Mouse (Mus musculus): ENCODE measurements at regions not wholly inside any gene's neighbourhood (a gene's known extent, or its start where the extent isn't known, plus 50 kb on each side); places are given as distances from the start of the nearest gene placed in this dataset.
A peak's percentile ranks its signal among the peaks of the same experiment; 100 is the strongest.

DNA sequence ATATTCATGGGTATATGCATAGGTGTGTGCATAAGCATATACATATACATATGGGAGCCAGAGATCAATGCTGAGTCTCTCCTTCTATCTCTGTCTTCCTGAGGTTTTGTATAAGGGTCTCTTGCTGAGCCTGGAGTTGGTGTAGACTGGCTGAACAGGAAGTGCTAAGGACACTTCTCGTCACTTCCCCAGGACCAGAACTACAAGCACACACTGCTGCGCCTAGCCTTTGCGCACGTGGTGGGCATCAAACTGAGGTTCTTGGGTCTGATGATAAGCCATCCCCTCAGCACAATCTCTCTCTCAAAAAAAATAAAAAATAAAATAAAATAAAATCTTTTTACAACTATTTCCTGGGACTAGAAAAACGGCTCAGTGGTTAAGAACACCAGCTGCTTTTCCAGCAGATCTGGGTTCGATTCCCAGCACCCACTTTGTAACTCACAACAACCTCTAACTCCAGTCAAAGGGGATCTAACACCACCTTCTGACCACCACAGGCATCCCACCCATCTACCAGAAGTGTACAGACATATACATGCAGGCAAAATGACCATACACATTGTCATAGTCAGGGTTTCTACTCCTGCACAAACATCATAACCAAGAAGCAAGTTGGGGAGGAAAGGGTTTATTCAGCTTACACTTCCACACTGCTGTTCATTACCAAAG lies 55.1 kb upstream of the Cpm start:
- 96% methylated on average over 6 of the region's 6 CpGs for WGBS
- H3K27ac ChIP-seq (replicated peaks; ENCODE audit: low read depth, low read length), result no peak overlapping the region
- H3K4me1 ChIP-seq (ENCODE audit: control insufficient read depth, insufficient read depth, low read length), result peaks cover 27% of the 10 kb centered on the region
- no peak overlapping the region for H3K9ac ChIP-seq (ENCODE audit: low read length)
- no peaks in the 10 kb centered on the region for H3K36me3 ChIP-seq (ENCODE audit: control insufficient read depth, insufficient read depth, low read length)
- ATAC-seq (ENCODE audit: insufficient number of reproducible peaks, low FRiP score, low TSS enrichment, low read depth) (no peak), DNase-seq (ENCODE audit: low spot score) (no peak)
- H3K4me2 ChIP-seq (ENCODE audit: low read depth, severe bottlenecking), result no peak overlapping the region
- no peaks in the 10 kb centered on the region for H3K9me3 ChIP-seq (ENCODE audit: control insufficient read depth, low read length)
- H3K4me3 ChIP-seq (ENCODE audit: low read depth, low read length), result no peak overlapping the region
- no peaks in the 10 kb centered on the region for H3K27me3 ChIP-seq (ENCODE audit: control insufficient read depth, insufficient read depth, low read length)

DNA sequence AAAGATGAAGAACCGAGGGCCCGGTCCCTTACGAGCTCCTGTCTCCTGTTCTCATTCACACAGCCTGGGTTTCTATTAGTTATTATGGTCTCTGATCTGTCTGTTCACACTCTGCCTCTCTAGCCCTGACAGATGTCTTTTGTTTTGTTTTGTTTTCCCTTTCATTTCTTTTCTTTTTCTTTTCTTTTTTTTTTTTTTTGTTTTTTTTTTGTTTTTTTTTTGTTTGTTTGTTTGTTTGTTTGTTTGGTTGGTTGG lies 55.8 kb upstream of the Cpm start:
- Histone ChIP-seq H3K4me2 (ENCODE audit: low read depth, severe bottlenecking) (no peak overlapping the region), H3K36me3 (ENCODE audit: control insufficient read depth, insufficient read depth, low read length) (no peaks in the 10 kb centered on the region), H3K9me3 (ENCODE audit: control insufficient read depth, low read length) (no peaks in the 10 kb centered on the region), H3K27me3 (ENCODE audit: control insufficient read depth, insufficient read depth, low read length) (no peaks in the 10 kb centered on the region), H3K4me3 (ENCODE audit: low read depth, low read length) (no peak overlapping the region), H3K4me1 (ENCODE audit: control insufficient read depth, insufficient read depth, low read length) (peaks cover 27% of the 10 kb centered on the region), H3K9ac (ENCODE audit: low read length) (no peak overlapping the region), H3K27ac (replicated peaks; ENCODE audit: low read depth, low read length) (no peak overlapping the region)
- WGBS, result 92% methylated on average over 3 of the region's 3 CpGs
- ATAC-seq (ENCODE audit: insufficient number of reproducible peaks, low FRiP score, low TSS enrichment, low read depth), result no peak
- no peak for DNase-seq (ENCODE audit: low spot score)

DNA sequence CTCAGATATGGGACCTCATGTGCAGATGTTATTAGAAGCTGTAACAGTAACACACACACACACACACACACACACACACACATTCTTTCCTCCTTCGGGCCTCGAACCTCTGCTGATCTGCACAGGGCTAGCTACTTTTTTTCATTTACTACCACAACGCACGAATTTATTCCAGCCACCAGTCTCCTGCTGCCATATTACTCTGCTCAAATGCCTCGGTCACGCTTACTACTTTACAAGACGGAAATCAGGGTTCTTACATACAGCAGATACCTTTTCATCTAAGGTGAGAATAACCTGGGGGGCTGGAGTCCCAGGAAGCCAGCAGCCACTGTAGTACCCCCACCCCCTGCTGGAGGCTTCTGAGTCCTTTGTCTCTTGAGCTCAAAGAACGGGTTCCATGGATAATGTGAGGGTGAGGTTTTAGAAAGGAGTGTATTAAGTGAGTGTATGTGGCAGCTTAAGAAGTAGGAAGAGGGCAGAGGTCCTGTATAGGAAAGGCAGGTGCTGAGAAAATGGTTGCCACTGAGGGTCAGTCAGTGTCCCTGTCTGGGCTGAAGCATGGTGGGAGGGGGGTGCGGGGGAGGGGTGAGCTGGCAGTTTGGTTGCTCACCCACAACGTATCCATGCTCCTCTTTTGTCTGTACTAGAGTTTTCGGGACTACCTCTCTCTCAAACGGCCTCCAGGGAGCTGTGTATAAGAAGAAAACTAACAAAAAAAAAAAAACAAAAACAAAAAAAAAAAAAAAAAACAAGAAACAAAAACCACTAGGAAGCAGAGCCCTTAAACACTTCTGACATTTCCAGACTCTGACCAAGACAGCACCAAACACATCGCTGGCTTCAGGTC lies 56.3 kb upstream of the Cpm start:
- Histone ChIP-seq H3K36me3 (ENCODE audit: control insufficient read depth, insufficient read depth, low read length) (no peaks in the 10 kb centered on the region), H3K4me3 (ENCODE audit: low read depth, low read length) (no peak overlapping the region), H3K9ac (ENCODE audit: low read length) (no peak overlapping the region), H3K27ac (replicated peaks; ENCODE audit: low read depth, low read length) (no peak overlapping the region), H3K4me1 (ENCODE audit: control insufficient read depth, insufficient read depth, low read length) (peaks cover 27% of the 10 kb centered on the region), H3K9me3 (ENCODE audit: control insufficient read depth, low read length) (peaks cover under 1% of the 10 kb centered on the region), H3K4me2 (ENCODE audit: low read depth, severe bottlenecking) (0 out of 2 replicates have a peak overlapping the region, but pooled peaks have one; percentile 4), H3K27me3 (ENCODE audit: control insufficient read depth, insufficient read depth, low read length) (no peaks in the 10 kb centered on the region)
- no peak for ATAC-seq (ENCODE audit: insufficient number of reproducible peaks, low FRiP score, low TSS enrichment, low read depth)
- DNase-seq (ENCODE audit: low spot score), result no peak
- 53% methylated on average over 13 of the region's 13 CpGs for WGBS

DNA sequence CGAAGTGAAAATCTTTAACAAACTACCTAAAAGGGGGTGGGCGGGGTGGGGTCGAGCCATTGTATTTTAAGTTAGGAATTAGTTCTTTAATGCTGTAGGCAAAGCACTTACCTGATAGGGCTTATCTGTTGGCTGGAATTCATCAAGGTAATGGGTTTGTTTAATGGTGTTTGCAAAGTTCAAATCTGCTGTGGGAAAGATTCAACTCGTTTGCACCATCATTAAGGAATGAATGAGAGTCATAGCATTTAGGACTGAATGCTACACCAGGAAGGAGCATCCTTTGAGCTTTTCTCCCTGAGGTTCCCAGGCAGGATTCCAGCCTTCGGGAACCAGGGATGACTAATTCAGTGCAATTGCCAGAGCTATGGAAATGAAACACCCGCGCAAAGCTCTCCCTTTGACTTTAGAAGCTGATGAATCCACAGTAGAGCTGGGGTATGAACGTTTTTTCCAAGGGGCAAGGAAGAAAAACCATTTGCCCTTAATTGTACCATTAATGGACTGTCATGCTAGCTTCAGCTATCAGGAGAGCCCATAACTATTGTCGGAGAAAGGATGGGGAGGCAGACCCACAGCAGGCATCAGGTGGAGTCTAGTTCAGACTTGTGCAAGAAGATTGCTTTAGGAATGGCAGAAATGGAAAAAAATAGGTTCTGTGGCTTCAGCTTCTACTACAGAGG lies 57.3 kb upstream of the Cpm start:
- peak overlapping the region; percentile 51 for H3K4me2 ChIP-seq (ENCODE audit: low read depth, severe bottlenecking)
- ATAC-seq (ENCODE audit: insufficient number of reproducible peaks, low FRiP score, low TSS enrichment, low read depth) (no peak), DNase-seq (ENCODE audit: low spot score) (no peak)
- no peak overlapping the region for H3K9ac ChIP-seq (ENCODE audit: low read length)
- H3K36me3 ChIP-seq (ENCODE audit: control insufficient read depth, insufficient read depth, low read length), result no peaks in the 10 kb centered on the region
- H3K27me3 ChIP-seq (ENCODE audit: control insufficient read depth, insufficient read depth, low read length), result no peaks in the 10 kb centered on the region
- peak overlapping the region; percentile 82; the same call in 1 of the 2 replicates for H3K27ac ChIP-seq (replicated peaks; ENCODE audit: low read depth, low read length)
- H3K4me3 ChIP-seq (ENCODE audit: low read depth, low read length), result no peak overlapping the region
- peaks cover 27% of the 10 kb centered on the region for H3K4me1 ChIP-seq (ENCODE audit: control insufficient read depth, insufficient read depth, low read length)
- peaks cover 3% of the 10 kb centered on the region for H3K9me3 ChIP-seq (ENCODE audit: control insufficient read depth, low read length)
- WGBS, result 10% methylated on average over 9 of the region's 9 CpGs

DNA sequence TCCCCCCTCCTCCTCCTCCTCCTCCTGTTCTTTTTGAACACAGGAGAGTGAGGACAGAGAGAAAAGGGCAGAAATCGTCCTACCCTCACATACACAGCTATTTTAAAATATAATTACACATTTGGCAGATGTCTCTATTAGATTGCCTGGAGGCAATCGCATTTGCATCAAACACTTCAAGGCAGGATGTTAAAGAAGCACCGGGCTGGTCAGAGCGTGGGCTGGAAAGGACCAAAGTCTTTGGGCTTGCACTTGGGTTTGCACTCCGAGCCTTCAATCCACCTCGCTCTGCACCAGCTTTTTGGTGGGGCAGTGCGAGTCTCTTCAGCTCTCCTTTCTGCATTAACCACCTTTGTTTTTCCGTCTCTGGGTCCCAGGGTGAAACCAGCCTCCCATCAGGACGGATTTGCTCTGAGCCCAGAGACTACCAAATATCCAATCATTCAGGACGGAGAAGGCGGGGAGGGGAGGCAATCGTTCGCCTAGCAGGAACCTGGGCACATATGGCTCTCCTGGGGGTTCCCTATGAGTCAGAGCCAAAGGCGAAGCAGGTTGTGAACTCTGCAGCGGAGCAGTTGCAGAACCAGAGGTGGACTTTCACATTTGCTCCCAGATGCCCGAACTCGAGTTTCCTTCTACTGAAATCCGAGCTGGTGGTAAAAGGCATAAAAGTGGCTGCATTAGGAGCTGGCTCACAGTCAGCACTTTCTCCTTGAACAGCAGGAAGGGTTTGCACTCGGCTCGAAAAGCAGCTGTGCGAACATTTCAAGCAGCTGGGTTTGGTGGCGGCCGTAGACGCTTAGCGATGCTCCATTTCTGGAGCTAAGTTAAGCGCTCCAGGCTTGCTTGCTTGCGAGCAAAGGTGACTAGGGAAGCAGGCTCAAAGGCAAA lies 58.1 kb upstream of the Cpm start:
- H3K27ac ChIP-seq (replicated peaks; ENCODE audit: low read depth, low read length), result peak overlapping the region; percentile 82
- peak overlapping the region; percentile 51 for H3K4me2 ChIP-seq (ENCODE audit: low read depth, severe bottlenecking)
- under 1% methylated on average over 27 of the region's 27 CpGs for WGBS
- H3K4me3 ChIP-seq (ENCODE audit: low read depth, low read length), result 0 out of 2 replicates have a peak overlapping the region, but pooled peaks have one; percentile 7
- H3K36me3 ChIP-seq (ENCODE audit: control insufficient read depth, insufficient read depth, low read length), result no peaks in the 10 kb centered on the region
- H3K9ac ChIP-seq (ENCODE audit: low read length), result peak overlapping the region; percentile 22; the same call in 1 of the 2 replicates
- DNase-seq (ENCODE audit: low spot score), result peak; percentile 87
- peaks cover 27% of the 10 kb centered on the region for H3K4me1 ChIP-seq (ENCODE audit: control insufficient read depth, insufficient read depth, low read length)
- peaks cover 3% of the 10 kb centered on the region for H3K9me3 ChIP-seq (ENCODE audit: control insufficient read depth, low read length)
- ATAC-seq (ENCODE audit: insufficient number of reproducible peaks, low FRiP score, low TSS enrichment, low read depth), result peak; percentile 67; the same call in 1 of the 2 replicates
- H3K27me3 ChIP-seq (ENCODE audit: control insufficient read depth, insufficient read depth, low read length), result no peaks in the 10 kb centered on the region

DNA sequence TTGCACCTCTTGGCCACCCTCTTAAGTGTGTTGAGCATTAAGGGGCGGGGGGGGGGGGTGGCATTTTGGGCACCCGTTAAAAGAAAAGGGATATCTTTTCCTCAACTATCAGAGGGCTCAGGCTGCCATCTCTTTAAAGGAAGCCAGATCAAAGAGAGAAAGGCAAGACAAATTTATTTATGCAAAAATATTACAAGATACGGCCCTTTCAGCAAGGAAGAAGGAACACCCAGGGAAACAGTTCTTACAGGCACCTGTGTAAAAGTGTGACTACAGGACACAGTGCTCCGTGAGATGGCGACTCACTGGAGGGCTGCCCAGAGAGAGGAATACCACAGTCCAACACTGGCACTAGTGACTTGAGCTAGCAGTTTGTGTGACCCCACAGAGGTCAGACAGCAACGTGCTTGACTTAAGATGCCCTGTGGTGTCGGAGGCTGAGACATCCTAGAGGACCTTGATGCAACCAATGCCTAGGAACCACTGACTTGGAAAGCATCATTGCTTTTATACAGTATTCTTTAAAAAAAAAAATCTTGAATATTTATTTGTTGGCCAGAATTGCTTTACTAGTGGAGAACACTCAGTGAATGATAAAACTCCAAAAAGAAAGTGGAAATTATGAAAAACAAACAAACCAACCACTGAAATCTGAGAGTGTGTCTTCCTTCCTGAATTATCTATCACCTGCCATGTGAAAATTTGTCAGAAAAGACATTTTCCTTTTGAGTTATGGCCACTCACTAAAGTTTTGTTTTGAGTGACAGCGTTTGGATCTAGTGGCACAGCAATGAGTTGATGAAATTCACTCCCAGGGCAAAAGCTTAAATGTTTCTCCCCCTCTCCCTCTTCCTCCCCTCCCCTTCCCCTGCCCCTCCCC lies 59.0 kb upstream of the Cpm start:
- H3K4me1 ChIP-seq (ENCODE audit: control insufficient read depth, insufficient read depth, low read length), result peaks cover 27% of the 10 kb centered on the region
- H3K27me3 ChIP-seq (ENCODE audit: control insufficient read depth, insufficient read depth, low read length), result no peaks in the 10 kb centered on the region
- DNase-seq (ENCODE audit: low spot score) (no peak), ATAC-seq (ENCODE audit: insufficient number of reproducible peaks, low FRiP score, low TSS enrichment, low read depth) (no peak)
- H3K4me3 ChIP-seq (ENCODE audit: low read depth, low read length), result no peak overlapping the region
- 51% methylated on average over 8 of the region's 8 CpGs for WGBS
- H3K36me3 ChIP-seq (ENCODE audit: control insufficient read depth, insufficient read depth, low read length), result no peaks in the 10 kb centered on the region
- no peak overlapping the region; the same call in 1 of the 2 replicates for H3K4me2 ChIP-seq (ENCODE audit: low read depth, severe bottlenecking)
- H3K9ac ChIP-seq (ENCODE audit: low read length), result no peak overlapping the region
- H3K9me3 ChIP-seq (ENCODE audit: control insufficient read depth, low read length), result peaks cover 3% of the 10 kb centered on the region
- H3K27ac ChIP-seq (replicated peaks; ENCODE audit: low read depth, low read length), result no peak overlapping the region

DNA sequence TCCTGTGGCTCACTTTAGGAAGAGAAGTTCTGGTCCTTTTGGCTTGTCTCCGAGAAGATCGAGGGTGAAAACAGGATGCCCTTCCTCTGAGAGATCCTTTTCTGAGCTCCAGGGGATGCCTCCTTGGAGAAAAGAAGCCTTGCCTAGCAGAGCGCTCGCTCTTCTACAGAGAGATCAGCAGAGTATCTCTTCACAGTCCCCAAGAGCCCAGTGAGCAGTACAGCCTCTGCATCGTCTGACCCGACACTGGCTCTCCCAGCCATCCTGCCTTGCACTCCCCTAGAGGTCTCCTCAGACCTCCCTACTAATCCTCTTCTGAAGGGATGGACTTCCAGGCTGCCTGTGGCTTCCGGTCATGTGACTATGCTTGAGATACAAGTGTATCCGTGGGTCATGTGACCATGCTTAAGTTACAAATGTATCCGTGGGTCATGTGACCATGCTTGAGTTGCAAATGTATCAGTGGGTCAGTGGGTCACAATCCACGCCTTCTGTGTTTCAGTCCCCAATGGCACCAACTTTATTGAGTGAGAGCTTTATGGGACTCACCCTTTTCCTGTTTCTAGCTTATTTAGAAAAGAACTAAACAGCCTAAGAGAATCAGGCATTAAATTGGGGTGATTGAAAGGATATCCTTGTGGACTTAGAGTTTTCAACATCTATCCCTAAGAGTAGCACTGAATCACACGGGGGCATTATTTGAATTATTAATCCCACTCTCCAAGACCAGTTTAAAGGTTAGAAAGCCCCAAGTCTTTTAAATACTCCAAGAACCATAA lies 59.8 kb upstream of the Cpm start:
- H3K4me3 ChIP-seq (ENCODE audit: low read depth, low read length), result no peak overlapping the region
- no peak overlapping the region for H3K9ac ChIP-seq (ENCODE audit: low read length)
- H3K9me3 ChIP-seq (ENCODE audit: control insufficient read depth, low read length), result peaks cover 3% of the 10 kb centered on the region
- 66% methylated on average over 11 of the region's 11 CpGs for WGBS
- H3K36me3 ChIP-seq (ENCODE audit: control insufficient read depth, insufficient read depth, low read length), result no peaks in the 10 kb centered on the region
- DNase-seq (ENCODE audit: low spot score) (no peak), ATAC-seq (ENCODE audit: insufficient number of reproducible peaks, low FRiP score, low TSS enrichment, low read depth) (no peak; the same call in 1 of the 2 replicates)
- H3K4me1 ChIP-seq (ENCODE audit: control insufficient read depth, insufficient read depth, low read length), result peaks cover 27% of the 10 kb centered on the region
- H3K4me2 ChIP-seq (ENCODE audit: low read depth, severe bottlenecking), result no peak overlapping the region
- no peaks in the 10 kb centered on the region for H3K27me3 ChIP-seq (ENCODE audit: control insufficient read depth, insufficient read depth, low read length)
- H3K27ac ChIP-seq (replicated peaks; ENCODE audit: low read depth, low read length), result no peak overlapping the region
